Mouse (Mus musculus): Measurements from ENCODE around the gene Eif4ebp2.
A peak's percentile ranks its signal among the peaks of the same experiment; 100 is the strongest.

GRCm38 (mm10) chr10:61466242-61466641 lies 13.8 kb upstream of the Eif4ebp2 start:
- TF ChIP-seq POLR2A (IDR thresholded peaks at IDR 0.05; ENCODE audit: low read depth, low read length) (no peak), CTCF (conservative IDR thresholded peaks at IDR 0.05; ENCODE audit: insufficient read depth, insufficient read length, low read depth, low read length) (peak; percentile 41)

Measured in kidney, adult 2 months (tissue).